Mouse (Mus musculus) liver, embryonic 13.5 days (tissue): ENCODE measurements around the gene Slco1a4. TPM values are rescaled to one million over a fixed set of nuclear protein-coding genes. Genes with fewer than 3 reads are reported as not detected.
A peak's percentile ranks its signal among the peaks of the same experiment; 100 is the strongest.
"Not testable (repeated sequence)": the region's sequence is repeated elsewhere in the genome, so short reads cannot be mapped to it uniquely, and the experiment has no call there.

Experiments
- ATAC-seq: fragments of 200-750 bp; cut with Nextera tagmentation; 2 replicates; pipeline ENCODE4 v1.8.0; 2017; ENCODE audit warnings: low read depth, mild to moderate bottlenecking, moderate number of reproducible peaks, moderate library complexity
- DNase-seq: peaks from one replicate; pipeline ENCODE4 v3.0.0; 2022
- H3K27ac ChIP-seq: fragments of 300-500 bp; sonication (generic); 2 replicates; pipeline ENCODE4 v1.5.1; 2015; ENCODE audit warnings: moderate library complexity, mild to moderate bottlenecking, inconsistent platforms
- H3K27me3 ChIP-seq: fragments of 300-500 bp; sonication (generic); 2 replicates; pipeline ENCODE4 v1.6.1; 2015; ENCODE audit warnings: mild to moderate bottlenecking, inconsistent platforms
- H3K36me3 ChIP-seq: fragments of 300-500 bp; sonication (generic); 2 replicates; pipeline ENCODE4 v1.6.1; 2015; ENCODE audit warnings: mild to moderate bottlenecking, inconsistent platforms
- H3K4me1 ChIP-seq: fragments of 300-500 bp; sonication (generic); replicated peaks from 2 replicates; pipeline ENCODE4 v1.6.1; 2015; ENCODE audit warnings: inconsistent platforms
- H3K4me2 ChIP-seq: fragments of 300-500 bp; sonication (generic); 2 replicates; pipeline ENCODE4 v1.6.1; 2015; ENCODE audit warnings: inconsistent platforms, mild to moderate bottlenecking, moderate library complexity
- H3K4me3 ChIP-seq: fragments of 300-500 bp; sonication (generic); replicated peaks from 2 replicates; pipeline ENCODE4 v1.5.1; 2015; ENCODE audit warnings: mild to moderate bottlenecking, inconsistent platforms
- H3K9ac ChIP-seq: fragments of 300-500 bp; sonication (generic); 2 replicates; pipeline ENCODE4 v1.6.1; 2015; ENCODE audit warnings: mild to moderate bottlenecking, inconsistent platforms
- H3K9me3 ChIP-seq: fragments of 300-500 bp; sonication (generic); replicated peaks from 2 replicates; pipeline ENCODE4 v1.6.1; 2016; ENCODE audit warnings: inconsistent platforms
- WGBS: fragments of 180-500 bp; shearing (Covaris S2); methylation state at CpG from one replicate; pipeline ENCODE4 v1.1.7; 2015; ENCODE audit not compliant: insufficient replicate concordance; 5-methylcytosine and 5-hydroxymethylcytosine counted together
- polyA plus RNA-seq: library from polyadenylated mRNA; unstranded; fragments of >200 nt; fragmentation: Nextera tagmentation; extraction: Ambion mirVana; gene quantifications from 2 replicates; pipeline ENCODE4 v1.2.1, GENCODE M21; 2015

Slco1a4 gene
- not detected in 2 replicates for polyA plus RNA-seq

GRCm38 (mm10) chr6:141856085-141856484 is at the start of gene Slco1a4:
Slco1a4 (minus strand) TSS chr6:141856199.
- Histone ChIP-seq H3K9me3 (no peaks in the 10 kb centered on the region), H3K9ac (no peak within 1 kb of the TSS), H3K27me3 (no peaks in the 10 kb centered on the region), H3K27ac (no peak within 1 kb of the TSS), H3K4me1 (no peaks in the 10 kb centered on the region), H3K4me3 (no peak within 1 kb of the TSS), H3K36me3 (no peaks in the 10 kb centered on the region), H3K4me2 (no peak within 1 kb of the TSS)
- ATAC-seq (no peak), DNase-seq (no peak)
- 44% methylated on average over 2 of the region's 2 CpGs for WGBS

- no peaks in the 10 kb centered on the region for H3K27me3 ChIP-seq
Observed at GRCm38 (mm10) chr6:141898197-141898596, 42.2 kb upstream of the Slco1a4 start.

GRCm38 (mm10) chr6:141889723-141890122 is 33.7 kb upstream of the Slco1a4 start:
- Histone ChIP-seq H3K27ac (no peak overlapping the region), H3K27me3 (no peaks in the 10 kb centered on the region), H3K36me3 (no peaks in the 10 kb centered on the region), H3K9ac (no peak overlapping the region), H3K9me3 (no peaks in the 10 kb centered on the region), H3K4me1 (no peaks in the 10 kb centered on the region), H3K4me2 (no peak overlapping the region), H3K4me3 (no peak overlapping the region)
- WGBS = 45% methylated on average over 2 of the region's 2 CpGs
- ATAC-seq (no peak), DNase-seq (no peak)

More at GRCm38 (mm10) chr6:141898197-141898596, 42.2 kb upstream of the Slco1a4 start:
- no peak overlapping the region for H3K9ac ChIP-seq
- DNase-seq (no peak), ATAC-seq (no peak)
- WGBS = 47% methylated on average over 2 of the region's 2 CpGs
- no peaks in the 10 kb centered on the region for H3K36me3 ChIP-seq
- no peaks in the 10 kb centered on the region; the same call in 1 of the 2 replicates for H3K9me3 ChIP-seq
- H3K4me3 ChIP-seq = no peak overlapping the region
- no peak overlapping the region for H3K4me2 ChIP-seq
- H3K27ac ChIP-seq = no peak overlapping the region
- no peaks in the 10 kb centered on the region for H3K4me1 ChIP-seq

GRCm38 (mm10) chr6:141888248-141888647 is 32.2 kb upstream of the Slco1a4 start:
- Histone ChIP-seq H3K27ac (no peak overlapping the region), H3K9ac (no peak overlapping the region), H3K27me3 (no peaks in the 10 kb centered on the region), H3K4me1 (no peaks in the 10 kb centered on the region), H3K9me3 (no peaks in the 10 kb centered on the region), H3K4me2 (no peak overlapping the region), H3K4me3 (no peak overlapping the region), H3K36me3 (no peaks in the 10 kb centered on the region)
- DNase-seq (no peak), ATAC-seq (no peak)
- WGBS = 25% methylated on average over 2 of the region's 2 CpGs

GRCm38 (mm10) chr6:141882581-141882980 is 26.6 kb upstream of the Slco1a4 start:
- no peak for ATAC-seq

GRCm38 (mm10) chr6:141875742-141876141 is 19.7 kb upstream of the Slco1a4 start:
- not testable (repeated sequence) for H3K4me2 ChIP-seq, ATAC-seq
- 66% methylated on average over 4 of the region's 4 CpGs for WGBS

More at GRCm38 (mm10) chr6:141882581-141882980, 26.6 kb upstream of the Slco1a4 start:
- no peak overlapping the region for H3K9ac ChIP-seq
- no peak overlapping the region for H3K4me3 ChIP-seq
- no peak overlapping the region for H3K4me2 ChIP-seq
- H3K36me3 ChIP-seq = no peaks in the 10 kb centered on the region
- H3K27ac ChIP-seq = no peak overlapping the region
- H3K27me3 ChIP-seq = no peaks in the 10 kb centered on the region
- DNase-seq = no peak
- no peaks in the 10 kb centered on the region for H3K4me1 ChIP-seq
- WGBS = 50% methylated on average over 1 of the region's 1 CpGs
- H3K9me3 ChIP-seq = no peaks in the 10 kb centered on the region

GRCm38 (mm10) chr6:141871711-141872110 is 15.7 kb upstream of the Slco1a4 start:
- Histone ChIP-seq H3K36me3 (no peaks in the 10 kb centered on the region), H3K9ac (no peak overlapping the region), H3K27me3 (no peaks in the 10 kb centered on the region), H3K4me1 (no peaks in the 10 kb centered on the region), H3K4me3 (no peak overlapping the region), H3K4me2 (no peak overlapping the region), H3K9me3 (no peaks in the 10 kb centered on the region), H3K27ac (no peak overlapping the region; the same call in 1 of the 2 replicates)
- 46% methylated on average over 2 of the region's 2 CpGs for WGBS
- ATAC-seq (no peak), DNase-seq (no peak)

More at GRCm38 (mm10) chr6:141875742-141876141, 19.7 kb upstream of the Slco1a4 start:
- not testable (repeated sequence) for H3K9me3 ChIP-seq, H3K9ac ChIP-seq, H3K27me3 ChIP-seq, H3K4me1 ChIP-seq, H3K36me3 ChIP-seq, H3K27ac ChIP-seq, DNase-seq, H3K4me3 ChIP-seq

GRCm38 (mm10) chr6:141868735-141869134 is 12.7 kb upstream of the Slco1a4 start:
- Histone ChIP-seq H3K27me3 (no peaks in the 10 kb centered on the region), H3K27ac (0 out of 2 replicates have a peak overlapping the region, but pooled peaks have one; percentile 13), H3K36me3 (no peaks in the 10 kb centered on the region), H3K4me2 (no peak overlapping the region), H3K4me1 (no peaks in the 10 kb centered on the region), H3K4me3 (no peak overlapping the region), H3K9me3 (no peaks in the 10 kb centered on the region), H3K9ac (no peak overlapping the region)
- ATAC-seq (no peak), DNase-seq (no peak)
- WGBS = 59% methylated on average over 5 of the region's 5 CpGs

GRCm38 (mm10) chr6:141866026-141866425 is 10.0 kb upstream of the Slco1a4 start:
- no peaks in the 10 kb centered on the region for H3K27me3 ChIP-seq
- no peak overlapping the region for H3K9ac ChIP-seq
- H3K4me1 ChIP-seq = no peaks in the 10 kb centered on the region
- H3K4me3 ChIP-seq = no peak overlapping the region
- no peaks in the 10 kb centered on the region for H3K9me3 ChIP-seq
- DNase-seq = no peak
- ATAC-seq = no peak
- WGBS = 69% methylated on average over 5 of the region's 5 CpGs
- no peaks in the 10 kb centered on the region for H3K36me3 ChIP-seq
- H3K4me2 ChIP-seq = no peak overlapping the region
- no peak overlapping the region for H3K27ac ChIP-seq

- ATAC-seq = no peak
- DNase-seq = no peak
- Histone ChIP-seq H3K27ac (no peak overlapping the region), H3K27me3 (no peaks in the 10 kb centered on the region), H3K9me3 (no peaks in the 10 kb centered on the region), H3K9ac (no peak overlapping the region), H3K4me2 (no peak overlapping the region), H3K36me3 (no peaks in the 10 kb centered on the region), H3K4me3 (no peak overlapping the region), H3K4me1 (no peaks in the 10 kb centered on the region)
- WGBS = 65% methylated on average over 8 of the region's 8 CpGs
Observed at GRCm38 (mm10) chr6:141857735-141858531, 1.9 kb upstream of the Slco1a4 start.

GRCm38 (mm10) chr6:141853616-141854015 is 2.4 kb downstream of the Slco1a4 start:
- 57% methylated on average over 2 of the region's 2 CpGs for WGBS

GRCm38 (mm10) chr6:141849051-141849450 is 6.9 kb downstream of the Slco1a4 start:
- H3K4me2 ChIP-seq = no peak overlapping the region
- H3K27me3 ChIP-seq = no peaks in the 10 kb centered on the region
- H3K4me1 ChIP-seq = no peaks in the 10 kb centered on the region
- H3K9ac ChIP-seq = no peak overlapping the region
- H3K9me3 ChIP-seq = no peaks in the 10 kb centered on the region
- H3K4me3 ChIP-seq = no peak overlapping the region
- DNase-seq (no peak), ATAC-seq (no peak)
- H3K27ac ChIP-seq = no peak overlapping the region
- no peaks in the 10 kb centered on the region for H3K36me3 ChIP-seq
- 27% methylated on average over 4 of the region's 4 CpGs for WGBS

More at GRCm38 (mm10) chr6:141853616-141854015, 2.4 kb downstream of the Slco1a4 start:
- Histone ChIP-seq H3K9me3 (no peaks in the 10 kb centered on the region), H3K27me3 (no peaks in the 10 kb centered on the region), H3K4me2 (no peak overlapping the region), H3K4me3 (no peak overlapping the region), H3K4me1 (no peaks in the 10 kb centered on the region), H3K27ac (no peak overlapping the region), H3K9ac (no peak overlapping the region), H3K36me3 (no peaks in the 10 kb centered on the region)
- DNase-seq = no peak
- no peak for ATAC-seq
